Mouse (Mus musculus): Measurements from ENCODE around the gene Oscar.
"Not testable (repeated sequence)": the region's sequence is repeated elsewhere in the genome, so short reads cannot be mapped to it uniquely, and the experiment has no call there.

Oscar gene

DNA sequence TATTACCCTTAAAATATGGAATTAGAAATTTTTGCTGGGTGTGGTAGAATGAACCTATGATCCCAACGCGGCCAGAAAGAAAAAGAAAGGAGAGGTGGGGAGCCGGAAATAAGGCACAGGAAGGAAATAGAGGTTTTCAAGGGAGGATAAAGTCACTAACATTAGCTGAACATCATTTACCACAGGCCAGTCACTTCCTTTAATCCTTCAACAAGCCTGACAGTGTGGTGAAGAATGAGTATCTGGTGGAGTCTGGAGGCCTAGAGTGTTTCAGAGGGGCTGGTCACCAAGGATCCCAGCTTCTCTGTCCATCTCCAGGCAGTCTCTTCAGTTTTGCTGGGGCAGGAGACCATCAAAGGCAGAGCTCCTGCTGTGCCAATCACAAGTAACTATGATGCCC lies 5.5 kb downstream of the Oscar start:
- no peak for DNase-seq (ENCODE audit: low read depth)

DNA sequence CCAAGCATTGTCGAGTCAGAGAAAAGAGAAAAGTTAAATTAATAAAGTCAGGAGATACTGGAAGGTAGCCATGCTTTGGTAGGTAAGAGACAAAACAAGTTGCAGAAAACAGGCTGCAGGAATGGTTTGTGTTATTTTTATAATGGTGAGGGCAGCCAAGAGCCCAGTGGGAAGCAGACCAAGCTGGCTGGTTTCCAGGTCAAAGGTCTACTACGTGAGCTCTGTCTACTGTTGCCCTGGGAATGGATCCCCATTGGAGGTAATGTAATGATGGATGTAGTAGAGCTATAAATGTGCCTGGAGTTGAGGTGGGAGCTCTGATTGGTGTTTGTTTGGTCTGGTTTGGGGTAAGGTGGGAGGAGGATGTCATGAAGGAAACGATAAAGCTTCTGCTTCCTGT lies 6.9 kb downstream of the Oscar start:
- no peak for DNase-seq (ENCODE audit: low read depth)

DNA sequence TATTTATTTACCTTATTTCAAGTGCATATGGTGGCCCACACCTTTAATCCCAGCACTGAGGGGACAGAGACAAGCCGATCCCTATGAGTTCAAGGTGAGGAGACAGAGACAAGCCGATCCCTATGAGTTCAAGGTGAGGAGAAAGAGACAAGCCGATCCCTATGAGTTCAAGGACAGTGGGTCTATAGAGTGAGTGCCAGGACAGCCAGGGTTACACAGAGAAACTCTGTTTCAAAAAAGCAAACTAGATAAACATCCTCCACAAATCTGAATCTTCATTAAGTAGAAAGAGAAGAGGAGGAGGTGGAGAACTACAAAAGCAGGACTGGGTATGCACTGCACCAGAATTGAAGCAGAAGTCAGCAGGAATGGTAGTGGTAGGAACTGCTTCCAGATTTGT lies 7.3 kb downstream of the Oscar start:
- DNase-seq (ENCODE audit: low read depth) = no peak

DNA sequence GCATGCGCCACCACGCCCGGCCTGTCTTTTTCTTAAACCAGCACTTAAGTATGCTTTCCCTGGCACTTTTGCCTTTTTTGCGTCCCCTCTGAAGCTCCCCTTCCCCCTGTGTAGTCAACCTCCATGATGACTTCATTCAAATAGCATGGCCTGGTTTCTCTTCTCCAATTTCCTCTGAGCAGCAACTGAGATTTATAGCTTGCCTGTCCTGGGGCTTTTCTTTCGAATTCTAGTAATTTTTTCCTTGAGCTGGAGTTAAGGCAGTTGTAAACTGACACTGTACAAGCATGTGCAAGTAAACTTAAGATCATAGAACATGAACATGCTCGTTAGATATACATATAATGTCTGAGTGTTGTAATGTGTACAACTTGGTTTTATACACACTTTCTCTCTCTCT lies 8.6 kb downstream of the Oscar start:
- no peak for DNase-seq (ENCODE audit: low read depth)

DNA sequence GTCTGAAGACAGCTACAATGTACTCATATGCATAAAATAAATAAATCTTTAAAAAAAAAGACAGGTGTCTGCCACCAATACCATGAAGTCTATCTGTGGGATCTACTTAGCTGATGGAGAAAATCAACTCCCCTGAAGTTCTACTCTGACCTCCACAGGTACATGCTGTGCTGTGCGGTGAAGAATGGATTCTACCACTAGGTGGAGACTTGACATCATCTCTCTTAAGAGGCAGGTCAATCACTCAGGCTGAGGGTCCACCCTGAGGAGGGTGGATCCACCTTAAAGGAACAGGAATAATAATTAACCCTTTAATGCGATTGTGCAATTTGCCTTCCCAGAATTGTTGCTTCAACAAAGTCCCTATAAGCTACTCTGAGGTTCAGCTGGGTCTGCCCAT lies 9.2 kb downstream of the Oscar start:
- DNase-seq (ENCODE audit: low read depth) = peak; percentile 55

DNA sequence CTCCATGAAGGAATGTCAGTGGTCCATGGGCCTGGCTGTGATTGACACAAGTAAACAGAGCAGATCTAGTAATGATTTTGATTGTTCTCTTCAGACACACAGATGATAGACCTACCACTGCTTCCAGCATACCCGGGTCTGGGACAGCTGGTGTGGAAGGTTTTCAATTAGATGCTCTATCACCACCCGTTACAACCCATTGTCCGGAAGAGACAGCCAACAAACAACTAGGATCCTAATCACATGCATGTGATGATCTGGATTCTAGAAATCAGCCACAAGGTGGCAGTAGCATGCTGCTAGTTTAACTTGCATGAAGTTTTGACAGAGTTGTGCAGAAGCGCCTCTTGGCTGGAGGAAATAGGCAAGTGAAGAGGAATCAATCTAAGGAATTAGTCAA lies 14.8 kb downstream of the Oscar start:
- peak; percentile 86 for DNase-seq (ENCODE audit: low read depth)

DNA sequence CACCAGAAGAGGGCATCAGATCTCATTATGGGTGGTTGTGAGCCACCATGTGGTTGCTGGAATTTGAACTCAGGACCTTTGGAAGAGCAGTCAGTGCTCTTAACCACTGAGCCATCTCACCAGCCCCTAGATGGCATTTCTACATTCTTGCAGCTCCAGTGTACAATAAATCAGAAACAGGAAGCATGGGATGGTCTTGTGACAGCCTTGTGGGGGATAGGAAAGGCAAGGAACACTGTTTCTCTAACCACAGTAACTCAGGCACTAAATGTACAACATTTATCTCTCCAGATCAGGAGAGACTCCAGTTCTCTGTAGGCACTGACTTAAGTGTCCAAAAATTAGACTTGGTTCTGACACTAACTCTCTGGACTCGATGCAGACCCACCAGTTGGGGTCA lies 18.2 kb downstream of the Oscar start:
- DNase-seq (ENCODE audit: low read depth) = not testable (repeated sequence)

DNA sequence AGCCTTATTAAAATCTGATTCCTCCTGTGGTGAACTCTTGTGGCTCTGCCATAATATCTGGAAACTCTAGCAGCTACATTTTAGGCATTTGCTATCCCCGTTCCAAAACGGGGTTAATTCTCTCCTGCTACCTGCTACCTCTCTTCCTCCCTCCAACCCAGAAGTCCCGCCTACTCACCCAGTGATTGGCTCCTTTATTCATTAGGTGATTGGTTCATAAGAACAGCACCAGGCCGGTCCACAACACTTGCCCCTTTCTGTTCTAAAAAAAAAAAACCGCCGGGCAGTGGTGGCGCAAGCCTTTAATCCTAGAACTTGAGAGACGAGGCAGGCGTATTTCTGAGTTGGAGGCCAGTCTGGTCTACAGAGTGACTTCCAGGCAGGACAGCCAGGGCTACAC lies 20.8 kb downstream of the Oscar start:
- peak; percentile 54 for DNase-seq (ENCODE audit: low read depth)

- DNase-seq (ENCODE audit: low read depth) = no peak
These were observed 21.3 kb downstream of the Oscar start for GRCm38 (mm10) chr7:3594686-3595085.

- DNase-seq (ENCODE audit: low read depth) = no peak
These were observed 22.1 kb downstream of the Oscar start for GRCm38 (mm10) chr7:3593855-3594254.

DNA sequence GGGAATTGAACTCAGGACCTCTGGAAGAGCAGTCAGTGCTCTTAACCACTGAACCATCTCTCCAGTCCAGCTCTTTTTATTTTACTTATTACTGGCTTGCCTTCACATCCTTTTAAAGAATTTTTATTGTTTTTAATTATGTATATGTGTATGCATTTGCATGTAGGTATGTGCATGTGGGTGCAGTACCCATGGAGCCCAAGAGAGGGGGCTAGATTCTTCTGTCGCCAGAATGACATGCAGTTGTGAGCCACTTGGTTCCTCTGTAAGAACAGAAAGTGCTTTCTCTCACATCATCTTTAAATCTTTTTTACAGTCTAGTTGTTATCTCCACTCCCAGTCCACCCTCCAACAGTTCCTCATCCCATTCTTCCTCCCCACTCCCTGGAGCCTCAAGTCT lies 24.4 kb downstream of the Oscar start:
- DNase-seq (ENCODE audit: low read depth) = no peak

DNA sequence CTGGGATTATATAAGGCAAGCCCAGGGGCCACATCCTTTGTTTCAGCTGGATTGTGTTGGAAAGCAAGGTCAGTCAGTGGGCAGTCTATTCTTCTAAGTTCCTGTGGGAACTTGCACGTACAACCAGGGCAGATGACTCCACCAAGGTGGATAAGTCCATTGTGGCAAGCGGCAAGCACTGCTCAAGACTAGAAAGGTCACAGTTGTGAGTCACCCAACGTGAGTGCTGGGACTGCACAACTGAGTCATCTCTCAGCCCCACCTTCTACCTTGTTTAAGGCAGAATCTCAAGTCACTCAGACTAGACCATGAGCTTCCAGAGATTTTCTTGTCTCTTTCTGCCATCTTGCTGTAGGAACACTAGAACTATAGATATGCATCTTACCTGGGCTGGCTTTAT lies 25.4 kb downstream of the Oscar start:
- no peak for DNase-seq (ENCODE audit: low read depth)

DNA sequence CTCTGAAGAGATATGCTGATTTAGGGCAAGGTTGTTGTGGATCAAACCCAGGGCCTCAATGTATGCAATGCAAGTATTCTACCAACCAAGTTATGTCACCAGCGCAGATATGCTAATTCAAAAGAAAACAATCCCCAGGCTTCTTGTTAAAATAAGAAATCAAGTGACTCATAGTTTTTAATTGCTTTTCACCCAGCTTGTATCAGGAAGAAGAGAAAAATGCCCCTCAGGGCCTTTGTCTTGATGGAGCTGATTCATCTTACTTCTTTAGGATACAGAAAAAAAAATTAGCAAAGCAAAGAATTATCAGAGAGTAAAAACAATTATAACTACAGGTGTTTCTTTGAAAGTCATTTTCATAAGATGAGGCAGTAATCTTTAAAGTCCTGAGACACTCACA lies 28.7 kb downstream of the Oscar start:
- no peak for DNase-seq (ENCODE audit: low read depth)

GRCm38 (mm10) chr7:3586255-3586654 lies 29.7 kb downstream of the Oscar start:
- no peak for DNase-seq (ENCODE audit: low read depth)

- DNase-seq (ENCODE audit: low read depth) = no peak
These were observed 30.2 kb downstream of the Oscar start for GRCm38 (mm10) chr7:3585763-3586162.

- DNase-seq (ENCODE audit: low read depth) = no peak
These were observed 35.9 kb downstream of the Oscar start for GRCm38 (mm10) chr7:3580029-3580428.

DNA sequence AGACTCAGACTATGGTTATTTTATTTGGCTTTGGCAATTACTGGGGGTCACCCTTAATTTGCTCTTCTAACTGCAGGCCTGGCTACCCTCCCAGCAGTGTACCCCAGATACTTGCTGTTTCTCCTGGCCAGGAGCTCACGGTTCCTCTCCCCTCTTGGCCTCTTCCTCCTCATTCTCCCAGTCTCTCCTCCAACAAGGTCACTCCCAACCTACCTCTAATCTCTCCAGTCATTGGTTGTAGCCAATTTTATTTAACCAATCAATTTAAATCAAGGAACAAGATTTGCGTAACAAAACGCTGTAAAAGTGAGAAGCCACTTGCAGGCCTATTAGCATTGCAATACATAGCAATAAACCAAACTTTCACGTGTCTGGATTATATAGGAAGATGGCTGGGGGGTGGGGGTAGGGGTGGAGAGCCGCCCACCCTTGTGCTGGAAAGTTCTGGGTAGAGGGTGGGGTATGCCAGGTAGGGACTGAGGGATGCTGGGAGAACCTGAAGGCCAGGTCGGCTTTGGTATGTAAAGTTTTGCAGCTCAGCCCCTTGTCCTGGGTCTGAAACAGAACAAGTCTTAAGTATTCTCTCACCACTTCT lies 36.9 kb downstream of the Oscar start:
- DNase-seq (ENCODE audit: low read depth) = no peak

- DNase-seq (ENCODE audit: low read depth) = no peak
These were observed 37.8 kb downstream of the Oscar start for GRCm38 (mm10) chr7:3578196-3578595.

- DNase-seq (ENCODE audit: low read depth) = no peak
These were observed 39.4 kb downstream of the Oscar start for GRCm38 (mm10) chr7:3576354-3577124.

DNA sequence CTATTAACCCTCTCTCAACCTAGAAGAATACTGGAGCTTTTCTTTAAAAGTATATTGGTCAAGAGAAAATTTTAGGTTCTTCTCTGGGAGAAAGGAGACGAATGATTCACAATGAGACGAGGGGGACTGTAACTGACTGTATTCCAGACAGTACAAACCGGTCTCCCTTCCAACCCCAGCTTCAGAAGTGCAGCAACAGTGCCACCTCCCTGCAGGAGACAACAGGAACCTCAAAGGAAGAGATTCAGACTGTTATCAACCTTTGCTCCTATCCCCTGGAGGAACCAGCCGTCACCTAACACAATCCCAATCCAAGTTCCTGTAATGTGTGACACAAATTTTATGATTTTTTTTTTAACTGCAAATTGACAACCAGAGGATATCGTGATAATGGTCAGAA lies 41.7 kb downstream of the Oscar start:
- DNase-seq (ENCODE audit: low read depth) = no peak

- no peak for DNase-seq (ENCODE audit: low read depth)
These were observed 44.1 kb downstream of the Oscar start for GRCm38 (mm10) chr7:3571847-3572246.

- not testable (repeated sequence) for DNase-seq (ENCODE audit: low read depth)
These were observed 45.4 kb downstream of the Oscar start for GRCm38 (mm10) chr7:3570580-3570979.

DNA sequence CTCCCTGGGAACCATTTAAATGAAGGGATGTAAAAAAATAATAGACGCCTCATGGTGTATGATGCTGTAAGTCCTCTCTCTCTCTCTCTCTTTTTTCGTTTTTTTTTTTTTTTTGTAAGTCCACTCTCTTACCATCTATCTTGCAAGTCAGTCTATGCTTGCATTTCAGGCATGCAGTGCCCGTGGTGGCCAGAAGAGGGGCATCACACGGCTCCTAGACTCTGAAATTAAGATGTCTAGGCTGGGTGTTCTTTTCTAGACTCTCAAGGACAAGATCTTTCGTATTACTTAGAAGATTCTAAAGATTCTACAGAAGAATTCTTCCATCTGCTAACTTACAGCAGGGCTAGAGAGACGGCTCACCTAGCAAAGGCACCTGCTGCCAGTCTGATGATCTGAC lies 46.2 kb downstream of the Oscar start:
- DNase-seq (ENCODE audit: low read depth) = no peak

DNA sequence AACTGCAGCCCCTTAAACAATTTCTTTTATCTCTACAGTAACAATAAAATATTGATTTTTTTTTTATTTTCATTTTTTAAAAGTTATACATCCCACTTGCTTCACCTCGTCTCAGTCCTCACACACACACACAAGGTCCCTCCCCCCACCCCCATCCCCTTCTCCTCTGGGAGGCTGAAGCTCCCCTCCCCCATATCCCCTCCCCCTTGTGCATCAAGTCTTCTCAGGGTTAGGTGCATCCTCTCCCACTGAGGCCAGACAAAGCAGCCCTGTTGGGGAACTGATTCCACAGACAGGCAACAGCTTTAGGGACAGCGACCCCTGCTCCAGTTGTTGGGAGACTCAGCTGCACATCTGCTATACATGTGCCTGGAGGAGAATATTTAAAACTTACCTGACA lies 48.6 kb downstream of the Oscar start:
- no peak for DNase-seq (ENCODE audit: low read depth)
